Mouse (Mus musculus): Measurements from ENCODE around the gene Otud7a. TPM values are rescaled to one million over a fixed set of nuclear protein-coding genes. Genes with fewer than 3 reads are reported as not detected.

The Otud7a gene
- polyA plus RNA-seq, 1 experiment from 2014 or later: 0.13 TPM

DNA sequence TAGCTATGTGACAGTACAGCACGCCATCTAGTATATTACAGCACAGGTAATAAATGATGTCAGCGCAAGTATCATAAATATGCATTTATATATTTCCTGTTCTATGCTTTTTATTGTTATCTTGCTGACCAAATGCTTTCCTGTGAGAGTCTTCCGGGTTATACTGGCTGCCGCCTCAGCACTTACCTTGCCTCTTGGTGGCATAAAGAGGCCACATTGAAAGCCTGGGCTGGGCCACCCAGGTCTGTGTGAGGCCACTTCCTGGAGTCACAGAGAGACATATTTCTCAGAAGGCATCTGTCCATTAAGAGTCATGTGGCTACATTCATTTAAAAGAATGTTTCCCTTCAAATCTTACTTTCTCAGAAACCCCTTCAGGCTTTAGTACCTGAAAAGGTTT lies 242.5 kb downstream of the Otud7a start:
- no peaks in the 10 kb centered on the region for H3K36me3 ChIP-seq (ENCODE audit: control insufficient read depth, insufficient read depth)
- H3K27ac ChIP-seq (ENCODE audit: low read depth, low read length): peak overlapping the region; percentile 28; the same call in 1 of the 2 replicates
- 50% methylated on average over 4 of the region's 4 CpGs for WGBS

DNA sequence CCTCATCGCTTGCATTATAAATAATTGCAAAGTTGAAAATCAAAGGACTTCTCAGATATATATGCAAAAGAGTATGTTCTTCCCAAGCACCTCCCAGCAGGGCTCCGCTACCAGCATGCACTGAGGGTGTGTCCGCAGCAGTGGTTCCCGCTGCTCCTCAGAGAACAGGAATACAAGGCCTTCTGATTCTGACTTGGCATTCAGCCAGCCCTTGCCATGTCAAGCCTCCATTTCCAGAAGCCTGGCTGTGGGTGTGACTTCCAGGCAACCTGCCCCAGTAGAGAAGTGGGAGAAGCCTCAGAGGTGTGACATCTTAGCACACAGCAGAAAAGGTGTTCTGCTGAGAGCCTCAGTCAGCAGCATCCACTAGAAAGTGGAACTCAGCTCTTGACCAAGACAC lies 253.4 kb downstream of the Otud7a start:
- Histone ChIP-seq H3K27ac (ENCODE audit: low read depth, low read length) (no peak overlapping the region), H3K4me1 (replicated peaks; ENCODE audit: control insufficient read depth, insufficient read depth, low read length) (no peaks in the 10 kb centered on the region), H3K36me3 (ENCODE audit: control insufficient read depth, insufficient read depth) (no peaks in the 10 kb centered on the region), H3K4me3 (ENCODE audit: low read depth, low read length) (no peak overlapping the region), H3K4me2 (replicated peaks; ENCODE audit: low read depth) (no peak overlapping the region), H3K9ac (ENCODE audit: low read depth, low read length) (no peak overlapping the region), H3K27me3 (replicated peaks; ENCODE audit: control insufficient read depth, insufficient read depth, low read length) (no peaks in the 10 kb centered on the region), H3K9me3 (ENCODE audit: control insufficient read depth) (no peaks in the 10 kb centered on the region)
- WGBS: 71% methylated on average over 4 of the region's 4 CpGs
- no peak for TF ChIP-seq CTCF (IDR thresholded peaks at IDR 0.05; ENCODE audit: low read depth)
- no peak for ATAC-seq

More for the DNA sequence above, 242.5 kb downstream of the Otud7a start:
- Histone ChIP-seq H3K4me2 (replicated peaks; ENCODE audit: low read depth) (no peak overlapping the region), H3K4me1 (replicated peaks; ENCODE audit: control insufficient read depth, insufficient read depth, low read length) (no peaks in the 10 kb centered on the region), H3K9me3 (ENCODE audit: control insufficient read depth) (no peaks in the 10 kb centered on the region), H3K9ac (ENCODE audit: low read depth, low read length) (no peak overlapping the region), H3K4me3 (ENCODE audit: low read depth, low read length) (no peak overlapping the region), H3K27me3 (replicated peaks; ENCODE audit: control insufficient read depth, insufficient read depth, low read length) (no peaks in the 10 kb centered on the region)
- TF ChIP-seq CTCF (IDR thresholded peaks at IDR 0.05; ENCODE audit: low read depth): no peak
- ATAC-seq: peak; percentile 100

DNA sequence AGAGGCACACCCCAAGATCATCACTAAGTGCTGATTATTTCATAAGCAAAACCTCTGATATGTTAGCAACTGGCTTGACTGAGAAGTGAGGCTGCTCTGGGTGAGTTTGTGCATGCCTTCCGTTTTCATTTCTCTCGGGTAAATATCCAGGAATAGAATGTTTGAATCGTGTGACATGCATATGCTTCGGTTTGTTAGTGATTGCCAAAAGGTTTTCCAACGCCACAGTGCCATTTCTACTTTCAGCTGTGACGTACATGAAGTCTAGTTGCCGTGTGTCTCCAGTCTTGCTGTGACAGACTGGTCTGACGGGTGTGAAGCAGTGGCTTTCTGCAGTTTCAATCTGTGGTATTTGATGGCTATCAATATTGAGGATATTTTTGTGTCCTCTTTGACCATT lies 273.4 kb downstream of the Otud7a start:
- H3K9me3 ChIP-seq (ENCODE audit: control insufficient read depth): no peaks in the 10 kb centered on the region
- no peak overlapping the region for H3K4me2 ChIP-seq (replicated peaks; ENCODE audit: low read depth)
- ATAC-seq: no peak
- H3K27ac ChIP-seq (ENCODE audit: low read depth, low read length): no peak overlapping the region
- H3K4me1 ChIP-seq (replicated peaks; ENCODE audit: control insufficient read depth, insufficient read depth, low read length): no peaks in the 10 kb centered on the region
- TF ChIP-seq CTCF (IDR thresholded peaks at IDR 0.05; ENCODE audit: low read depth): no peak
- H3K9ac ChIP-seq (ENCODE audit: low read depth, low read length): no peak overlapping the region
- H3K36me3 ChIP-seq (ENCODE audit: control insufficient read depth, insufficient read depth): no peaks in the 10 kb centered on the region
- H3K4me3 ChIP-seq (ENCODE audit: low read depth, low read length): no peak overlapping the region
- WGBS: 80% methylated on average over 8 of the region's 8 CpGs
- H3K27me3 ChIP-seq (replicated peaks; ENCODE audit: control insufficient read depth, insufficient read depth, low read length): no peaks in the 10 kb centered on the region

DNA sequence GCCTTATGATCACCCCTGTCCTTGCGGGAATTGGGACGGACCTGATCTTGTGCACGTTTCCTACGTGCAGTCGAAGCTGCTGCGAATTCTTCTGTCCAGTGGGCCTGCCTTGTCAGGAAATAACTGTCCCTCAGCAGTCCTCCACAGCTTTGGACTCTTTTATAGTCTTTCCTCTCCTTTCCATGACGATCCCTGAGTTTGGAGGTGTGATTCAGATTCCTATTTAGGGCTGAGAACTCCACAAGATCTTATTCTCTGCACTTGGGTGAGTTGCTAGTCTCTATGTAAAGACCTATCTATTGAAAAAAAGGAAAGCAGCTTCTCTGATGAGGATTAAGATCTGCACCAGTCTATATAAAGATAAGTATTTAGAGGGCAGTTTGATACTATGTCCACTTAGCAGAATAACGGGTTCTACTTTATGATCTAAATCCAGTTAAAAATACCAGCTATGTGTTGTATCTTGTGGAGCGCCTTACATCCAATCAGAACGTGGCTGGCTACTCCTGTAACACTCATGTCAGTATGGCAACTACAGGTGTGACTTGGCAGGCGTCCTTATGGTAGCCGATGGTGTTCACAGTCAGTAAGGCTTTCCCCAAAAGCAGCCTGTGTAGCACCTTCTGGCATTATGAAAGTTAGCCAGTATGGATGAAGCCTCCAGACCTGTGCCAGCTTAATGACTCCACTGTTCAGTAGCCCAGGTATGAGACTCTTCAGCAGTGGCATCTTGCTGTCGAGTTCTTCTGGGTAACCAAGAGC lies 274.8 kb downstream of the Otud7a start:
- H3K27ac ChIP-seq (ENCODE audit: low read depth, low read length): no peak overlapping the region
- 84% methylated on average over 13 of the region's 13 CpGs for WGBS
- no peak overlapping the region for H3K4me3 ChIP-seq (ENCODE audit: low read depth, low read length)
- no peaks in the 10 kb centered on the region for H3K4me1 ChIP-seq (replicated peaks; ENCODE audit: control insufficient read depth, insufficient read depth, low read length)
- TF ChIP-seq CTCF (IDR thresholded peaks at IDR 0.05; ENCODE audit: low read depth): no peak
- H3K9me3 ChIP-seq (ENCODE audit: control insufficient read depth): no peaks in the 10 kb centered on the region
- H3K36me3 ChIP-seq (ENCODE audit: control insufficient read depth, insufficient read depth): no peaks in the 10 kb centered on the region
- no peak for ATAC-seq
- H3K9ac ChIP-seq (ENCODE audit: low read depth, low read length): no peak overlapping the region
- H3K4me2 ChIP-seq (replicated peaks; ENCODE audit: low read depth): no peak overlapping the region
- H3K27me3 ChIP-seq (replicated peaks; ENCODE audit: control insufficient read depth, insufficient read depth, low read length): no peaks in the 10 kb centered on the region

DNA sequence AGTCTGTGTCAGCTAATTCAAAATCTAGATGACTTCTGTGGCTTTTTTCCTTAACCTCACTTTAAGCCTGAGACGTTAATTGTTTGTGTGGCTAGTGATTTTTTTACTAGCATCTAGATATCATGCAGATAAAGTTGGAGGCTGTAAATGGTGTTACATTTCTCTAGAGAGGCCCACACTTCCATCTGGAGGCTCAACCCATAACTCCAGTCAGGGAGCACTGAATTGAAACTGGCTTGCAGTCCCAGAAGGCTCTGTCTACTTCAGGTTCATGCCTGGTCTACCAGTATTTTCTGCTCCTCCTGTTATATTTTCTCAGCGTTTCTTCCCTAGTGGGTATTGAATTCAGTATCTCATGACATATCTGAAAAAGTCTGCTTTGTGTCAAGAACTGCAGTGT lies 276.1 kb downstream of the Otud7a start:
- WGBS: 36% methylated on average over 2 of the region's 2 CpGs
- H3K9ac ChIP-seq (ENCODE audit: low read depth, low read length): no peak overlapping the region
- H3K27ac ChIP-seq (ENCODE audit: low read depth, low read length): no peak overlapping the region
- no peak overlapping the region for H3K4me3 ChIP-seq (ENCODE audit: low read depth, low read length)
- TF ChIP-seq CTCF (IDR thresholded peaks at IDR 0.05; ENCODE audit: low read depth): no peak
- no peaks in the 10 kb centered on the region for H3K4me1 ChIP-seq (replicated peaks; ENCODE audit: control insufficient read depth, insufficient read depth, low read length)
- H3K36me3 ChIP-seq (ENCODE audit: control insufficient read depth, insufficient read depth): no peaks in the 10 kb centered on the region
- no peak for ATAC-seq
- no peaks in the 10 kb centered on the region for H3K9me3 ChIP-seq (ENCODE audit: control insufficient read depth)
- no peak overlapping the region for H3K4me2 ChIP-seq (replicated peaks; ENCODE audit: low read depth)
- no peaks in the 10 kb centered on the region for H3K27me3 ChIP-seq (replicated peaks; ENCODE audit: control insufficient read depth, insufficient read depth, low read length)

DNA sequence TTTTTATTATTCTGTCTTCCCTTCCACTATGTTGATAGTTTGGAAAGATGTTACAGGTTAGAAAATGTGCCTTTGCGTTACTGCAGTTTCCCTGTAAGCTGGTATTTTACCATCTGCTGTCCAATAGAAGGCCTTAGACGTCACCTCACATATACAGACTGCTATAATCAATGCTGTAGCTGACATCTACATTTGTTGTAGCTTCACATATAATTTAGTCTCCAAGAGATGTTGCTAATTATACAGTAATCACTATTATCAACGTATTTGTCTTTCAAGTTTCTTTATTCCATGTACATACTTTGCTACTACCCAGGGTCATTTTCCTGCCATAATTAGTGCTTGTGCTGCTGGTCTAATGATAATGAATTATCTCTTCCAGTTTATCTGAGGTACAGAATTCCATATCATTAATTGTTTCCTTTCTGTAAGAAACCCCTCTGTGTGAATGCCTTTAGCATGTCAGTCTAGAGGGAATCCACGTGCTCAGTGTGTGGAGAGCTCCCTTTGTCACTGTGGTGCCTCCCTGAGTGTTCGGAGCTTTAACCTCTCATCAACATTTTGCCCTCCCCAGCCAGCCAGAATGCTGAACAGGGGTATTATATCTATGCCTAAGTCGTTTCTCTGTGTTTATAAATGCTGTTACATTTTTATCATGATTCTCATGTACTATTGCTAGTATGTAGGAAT lies 280.6 kb downstream of the Otud7a start:
- no peaks in the 10 kb centered on the region for H3K27me3 ChIP-seq (replicated peaks; ENCODE audit: control insufficient read depth, insufficient read depth, low read length)

More for the DNA sequence above, 280.6 kb downstream of the Otud7a start:
- TF ChIP-seq CTCF (IDR thresholded peaks at IDR 0.05; ENCODE audit: low read depth): no peak
- no peak overlapping the region for H3K4me2 ChIP-seq (replicated peaks; ENCODE audit: low read depth)
- H3K4me1 ChIP-seq (replicated peaks; ENCODE audit: control insufficient read depth, insufficient read depth, low read length): no peaks in the 10 kb centered on the region
- ATAC-seq: no peak
- H3K4me3 ChIP-seq (ENCODE audit: low read depth, low read length): no peak overlapping the region
- WGBS: 62% methylated on average over 6 of the region's 6 CpGs
- no peaks in the 10 kb centered on the region for H3K36me3 ChIP-seq (ENCODE audit: control insufficient read depth, insufficient read depth)
- no peaks in the 10 kb centered on the region for H3K9me3 ChIP-seq (ENCODE audit: control insufficient read depth)
- no peak overlapping the region for H3K9ac ChIP-seq (ENCODE audit: low read depth, low read length)
- no peak overlapping the region for H3K27ac ChIP-seq (ENCODE audit: low read depth, low read length)
